Mouse (Mus musculus) splenic B cell, adult 2 months (primary cell): Measurements from ENCODE around the gene Foxred1.

ENCODE experiments used
- DNase-seq: peaks from one replicate; pipeline ENCODE4 v3.0.0-alpha.2; 2011; ENCODE audit warnings: low read depth, low spot score
- H3K27me3 ChIP-seq: 2 replicates; pipeline ENCODE4 v1.6.1; 2012; ENCODE audit warnings: mild to moderate bottlenecking, low read length, moderate library complexity, mixed read lengths; ENCODE audit not compliant: control insufficient read depth, poor library complexity, insufficient read depth, severe bottlenecking
- H3K36me3 ChIP-seq: 2 replicates; pipeline ENCODE4 v1.6.1; 2012; ENCODE audit warnings: mild to moderate bottlenecking, low read length, moderate library complexity, mixed read lengths; ENCODE audit not compliant: control insufficient read depth, poor library complexity, insufficient read depth, severe bottlenecking

The Foxred1 gene

DNA sequence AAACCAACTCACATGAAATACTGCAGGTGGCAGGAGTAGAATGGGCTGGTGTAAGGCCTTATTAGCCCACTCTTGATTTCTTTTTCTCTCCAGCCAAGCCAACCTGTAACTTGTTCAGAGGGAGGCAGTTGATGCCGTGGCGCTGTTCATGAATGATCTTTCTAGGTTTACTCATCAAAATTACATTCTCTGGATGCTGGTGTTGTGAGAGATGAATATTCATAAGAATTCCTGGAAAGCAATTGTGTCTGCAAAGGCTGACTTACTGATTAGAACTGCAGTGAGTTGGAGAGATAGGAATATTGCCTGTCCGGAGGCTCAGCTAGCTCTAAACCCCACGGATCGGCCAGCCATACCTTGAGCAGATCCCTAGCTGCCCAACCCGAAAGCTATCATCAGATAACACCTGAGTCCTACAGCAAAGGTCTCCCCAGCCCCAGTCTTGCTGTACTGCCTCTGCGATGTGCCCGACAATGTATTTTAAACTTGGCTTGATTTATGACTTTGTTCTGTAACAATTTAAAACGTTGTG is 10.3 kb downstream of the Foxred1 start:
- no peak for DNase-seq
- Histone ChIP-seq H3K36me3 (peaks cover 2% of the 10 kb centered on the region; the same call in 1 of the 2 replicates), H3K27me3 (no peaks in the 10 kb centered on the region)

GRCm38 (mm10) chr9:35199772-35200471 is 10.9 kb downstream of the Foxred1 start, which contains the start of the genes Srpr and Tirap:
Gene Srpr (plus strand): TSS chr9:35200175.
Gene Tirap (minus strand): TSS chr9:35200291.
- Histone ChIP-seq H3K27me3 (no peaks in the 10 kb centered on the region), H3K36me3 (no peaks in the 10 kb centered on the region)
- peak; percentile 87 for DNase-seq

DNA sequence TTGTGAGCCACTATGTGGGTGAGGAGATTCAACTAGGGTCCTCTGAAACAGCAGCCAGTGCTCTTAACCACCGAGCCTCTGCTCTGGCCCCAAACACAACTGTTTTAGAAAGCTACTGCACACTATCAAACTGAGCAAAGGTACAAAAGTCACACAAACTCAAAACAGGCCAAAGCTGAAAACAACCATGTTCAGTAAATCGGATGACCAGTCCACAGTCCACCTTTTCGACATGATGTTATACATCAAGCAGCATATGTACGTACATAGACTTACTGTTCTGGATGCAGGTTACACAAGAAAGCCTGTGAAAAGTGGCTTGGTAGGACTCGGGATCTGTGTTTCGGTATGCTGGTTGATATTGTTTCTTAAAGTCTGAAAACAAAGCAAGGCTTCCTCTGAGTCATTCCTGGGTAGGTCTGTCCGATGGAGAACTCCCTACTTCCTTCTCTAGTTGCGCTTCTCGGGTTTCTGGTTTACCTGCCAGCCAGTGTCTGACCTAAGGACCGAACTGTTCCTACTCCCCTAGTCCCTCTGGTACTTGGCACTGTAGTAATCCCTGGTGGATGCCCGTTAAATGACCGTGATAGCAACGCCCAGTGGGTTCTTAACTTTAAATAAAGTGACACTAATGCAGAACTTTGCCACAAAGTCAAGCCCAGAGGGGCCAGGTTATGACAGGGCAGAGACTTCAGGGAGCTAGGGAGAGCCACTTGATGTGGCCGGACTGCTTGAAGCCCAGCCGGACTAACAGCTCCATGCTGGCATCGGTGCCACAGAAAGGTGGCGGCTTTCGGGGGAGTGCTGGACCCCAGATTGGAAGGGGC is 11.7 kb downstream of the Foxred1 start:
- DNase-seq, result peak; percentile 6
- Histone ChIP-seq H3K36me3 (no peaks in the 10 kb centered on the region), H3K27me3 (no peaks in the 10 kb centered on the region)

- DNase-seq, result peak; percentile 29
- Histone ChIP-seq H3K36me3 (no peaks in the 10 kb centered on the region), H3K27me3 (no peaks in the 10 kb centered on the region)
Measured at GRCm38 (mm10) chr9:35198351-35198750, 12.5 kb downstream of the Foxred1 start.

GRCm38 (mm10) chr9:35197625-35198024 is 13.2 kb downstream of the Foxred1 start:
- H3K27me3 ChIP-seq, result no peaks in the 10 kb centered on the region
- no peaks in the 10 kb centered on the region for H3K36me3 ChIP-seq
- no peak for DNase-seq

DNA sequence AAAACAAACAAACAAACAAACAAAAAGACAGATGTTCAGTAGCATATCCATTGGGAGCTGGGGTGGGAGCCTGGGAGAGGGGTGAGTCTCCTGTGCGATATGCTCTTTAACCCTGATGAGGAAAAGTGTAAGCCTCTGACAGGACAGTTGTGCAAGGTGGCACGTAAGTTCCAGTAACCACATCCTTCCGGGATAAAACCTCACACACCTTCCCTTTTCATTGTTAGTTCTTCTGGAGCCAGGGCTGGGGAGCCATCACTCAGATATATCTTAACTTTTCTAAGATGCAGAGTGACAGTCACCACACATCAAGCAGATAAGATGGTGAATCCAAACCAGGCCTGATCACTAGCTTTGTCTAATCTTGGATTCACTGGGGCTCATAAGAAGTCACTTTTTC is 16.8 kb downstream of the Foxred1 start:
- no peak for DNase-seq
- H3K36me3 ChIP-seq, result peaks cover 4% of the 10 kb centered on the region; the same call in 1 of the 2 replicates

DNA sequence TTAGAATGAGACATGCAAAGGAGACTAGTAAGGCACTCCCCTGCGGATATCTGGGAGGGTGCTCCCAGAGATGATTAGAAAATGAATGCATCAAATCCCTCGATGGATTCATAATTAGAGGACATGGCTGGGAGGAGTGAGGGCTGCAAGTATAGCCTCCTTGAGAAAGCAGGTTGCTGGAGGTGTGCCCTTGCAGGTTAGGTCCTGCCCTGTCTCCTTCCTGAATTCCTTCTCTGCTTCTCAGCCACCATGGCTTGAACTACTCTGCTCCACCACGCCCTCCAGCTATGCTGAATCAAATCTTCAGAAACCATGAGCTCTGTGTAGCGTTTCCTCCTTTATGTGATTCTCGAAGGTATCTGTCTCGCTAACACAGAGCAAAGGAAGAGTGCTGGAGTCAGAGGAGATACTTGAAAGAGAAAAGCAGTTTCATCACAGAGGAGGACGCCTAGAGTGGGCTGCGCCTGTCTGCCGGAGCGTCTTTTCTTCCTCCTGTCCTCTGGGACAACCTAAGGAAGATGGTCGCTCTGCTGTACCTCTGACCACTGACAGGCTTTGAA is 17.8 kb downstream of the Foxred1 start:
- H3K36me3 ChIP-seq, result peaks cover 4% of the 10 kb centered on the region
- DNase-seq, result no peak
- H3K27me3 ChIP-seq, result no peaks in the 10 kb centered on the region

More for the DNA sequence above, 16.8 kb downstream of the Foxred1 start:
- H3K27me3 ChIP-seq, result no peaks in the 10 kb centered on the region

GRCm38 (mm10) chr9:35188700-35189099 is 22.2 kb downstream of the Foxred1 start:
- DNase-seq, result no peak
- H3K27me3 ChIP-seq, result no peaks in the 10 kb centered on the region
- peaks cover 6% of the 10 kb centered on the region for H3K36me3 ChIP-seq

- H3K27me3 ChIP-seq, result no peaks in the 10 kb centered on the region
- peaks cover 6% of the 10 kb centered on the region for H3K36me3 ChIP-seq
- DNase-seq, result no peak
Measured at GRCm38 (mm10) chr9:35187351-35187903, 23.4 kb downstream of the Foxred1 start.

DNA sequence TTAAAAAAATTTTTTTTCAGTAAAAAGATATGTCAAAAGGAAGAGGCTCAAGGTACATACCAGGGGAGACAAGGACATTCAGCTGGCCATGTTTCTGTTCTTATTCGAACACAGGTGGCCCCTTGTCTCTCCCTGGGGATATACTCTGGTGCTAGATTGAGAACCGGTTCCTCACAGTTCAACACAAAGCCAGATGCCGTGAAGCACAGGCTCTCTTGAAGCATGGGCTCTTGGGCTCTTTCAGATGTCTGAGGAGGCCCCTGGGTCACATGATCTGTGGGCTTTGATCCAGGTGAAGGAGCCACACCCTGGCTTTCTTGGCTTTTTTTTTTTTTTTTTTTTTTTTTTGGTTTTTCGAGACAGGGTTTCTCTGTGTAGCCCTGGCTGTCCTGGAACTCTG is 24.4 kb downstream of the Foxred1 start:
- peaks cover 2% of the 10 kb centered on the region for H3K36me3 ChIP-seq
- no peaks in the 10 kb centered on the region for H3K27me3 ChIP-seq
- peak; percentile 58 for DNase-seq

DNA sequence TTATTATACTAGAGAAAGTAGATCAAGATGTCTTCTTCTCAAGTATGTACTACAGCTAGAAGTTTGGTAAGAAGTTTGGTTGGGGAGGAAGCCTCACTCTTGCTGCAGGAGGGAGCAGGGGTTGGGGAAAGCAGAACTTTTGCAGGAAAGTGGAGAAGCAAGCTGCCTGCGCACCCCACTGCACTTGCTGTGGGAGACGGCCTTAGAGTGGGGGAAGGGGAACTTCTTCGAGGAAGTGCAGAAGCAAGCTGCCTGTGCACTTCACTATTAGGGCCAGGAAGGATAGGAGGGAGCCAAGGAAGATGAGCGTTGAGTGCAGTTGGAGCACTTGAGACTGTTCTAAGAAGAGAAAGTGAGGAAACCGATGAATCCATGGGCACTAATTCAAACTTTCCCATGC is 27.5 kb downstream of the Foxred1 start:
- peaks cover 2% of the 10 kb centered on the region for H3K36me3 ChIP-seq
- peak; percentile 22 for DNase-seq
- H3K27me3 ChIP-seq, result no peaks in the 10 kb centered on the region

GRCm38 (mm10) chr9:35182832-35183231 is 28.0 kb downstream of the Foxred1 start:
- DNase-seq, result no peak
- no peaks in the 10 kb centered on the region for H3K27me3 ChIP-seq
- peaks cover 2% of the 10 kb centered on the region for H3K36me3 ChIP-seq

- H3K27me3 ChIP-seq, result no peaks in the 10 kb centered on the region
- H3K36me3 ChIP-seq, result no peaks in the 10 kb centered on the region
- DNase-seq, result no peak
Measured at GRCm38 (mm10) chr9:35176124-35176659, 34.7 kb downstream of the Foxred1 start.
